Mouse (Mus musculus) erythroblast, embryonic 14.5 days (primary cell): ENCODE measurements around the gene Tbl1x.

Source experiments
- GATA1 ChIP-seq: IDR thresholded peaks from 2 replicates; pipeline ENCODE4 v1.6.1; 2012; ENCODE audit warnings: low read length, inconsistent platforms, mixed read lengths
- TAL1 ChIP-seq: IDR thresholded peaks from 3 replicates; pipeline ENCODE4 v1.6.1; 2012; ENCODE audit warnings: low read length, inconsistent platforms, mixed read lengths

DNA sequence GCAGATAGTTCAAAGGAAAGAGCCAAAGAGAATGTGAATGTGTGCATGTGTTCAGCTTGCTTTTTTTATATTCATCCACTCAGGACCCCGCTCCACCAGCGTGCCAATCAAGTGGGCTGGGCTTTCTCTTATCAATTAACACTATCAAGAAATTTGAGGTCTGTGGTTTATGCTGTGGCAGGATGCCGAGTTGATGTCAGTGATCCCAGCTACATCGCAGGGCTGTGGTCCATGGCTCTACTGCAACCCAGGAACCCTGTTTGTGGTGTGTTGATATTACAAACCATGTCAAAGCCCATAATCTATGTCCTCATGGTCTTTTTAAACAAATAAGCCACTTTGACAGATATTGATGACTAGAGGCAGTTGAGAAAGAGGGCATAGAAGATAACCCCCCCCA lies 129.5 kb downstream of the Tbl1x start:
- TF ChIP-seq GATA1, result no peak
- TF ChIP-seq TAL1, result no peak
